Mouse (Mus musculus) CH12.LX (cell line): ENCODE data around the gene Xylb. TPM values are rescaled to one million over a fixed set of nuclear protein-coding genes. Genes with fewer than 3 reads are reported as not detected.

Source experiments
- DNase-seq: peaks from one replicate; pipeline ENCODE4 v3.0.0-alpha.2; 2013; ENCODE audit errors: extremely low read depth
- H3K27ac ChIP-seq: 2 replicates; pipeline ENCODE4 v1.5.1; 2012; ENCODE audit warnings: low read depth, mild to moderate bottlenecking, control low read depth, moderate library complexity; ENCODE audit not compliant: insufficient read depth
- H3K27me3 ChIP-seq: replicated peaks from 2 replicates; pipeline ENCODE3; 2012; ENCODE audit warnings: inconsistent platforms
- H3K36me3 ChIP-seq, 2 experiments: replicated peaks in 1 of 2; 2 replicates each; pipeline versions ENCODE3 to v1.6.1; 2012; ENCODE audit warnings: inconsistent platforms in 1 of 2, low read length in 1 of 2, mild to moderate bottlenecking in 1 of 2, mixed read lengths in 1 of 2, moderate library complexity in 1 of 2; ENCODE audit not compliant: control insufficient read depth in 1 of 2, insufficient read depth in 1 of 2
- H3K4me1 ChIP-seq, 2 experiments: 2 replicates each; pipeline ENCODE4 v1.6.1; 2012; ENCODE audit warnings: inconsistent platforms in 1 of 2, moderate library complexity in 1 of 2; ENCODE audit not compliant: insufficient read depth in 2 of 2, control insufficient read depth in 1 of 2
- H3K4me2 ChIP-seq: 2 replicates; pipeline ENCODE4 v1.6.1; 2012; ENCODE audit warnings: low read depth, mild to moderate bottlenecking, control low read depth; ENCODE audit not compliant: poor library complexity, insufficient read depth, severe bottlenecking
- H3K4me3 ChIP-seq, 3 experiments: fragments of 150-350 bp in 1 of 3; sonication (generic) in 1 of 3; replicated peaks in 1 of 3; 2 replicates each; pipeline versions ENCODE3 to v1.5.1; 2011 to 2012; ENCODE audit warnings: low read depth in 2 of 3, low read length in 2 of 3, mild to moderate bottlenecking in 2 of 3, moderate library complexity in 2 of 3, control low read depth in 1 of 3, improper control_type of control experiment in 1 of 3, inconsistent platforms in 1 of 3, mixed read lengths in 1 of 3; ENCODE audit not compliant: poor library complexity in 1 of 3
- H3K79me2 ChIP-seq: replicated peaks from 2 replicates; pipeline ENCODE4 v1.6.1; 2012; ENCODE audit warnings: mild to moderate bottlenecking, moderate library complexity; ENCODE audit not compliant: control insufficient read depth, poor library complexity, insufficient read depth, severe bottlenecking; ENCODE audit errors: extremely low read depth
- H3K9ac ChIP-seq: 2 replicates; pipeline ENCODE4 v1.6.1; 2012; ENCODE audit warnings: low read depth, mild to moderate bottlenecking, control low read depth, moderate library complexity; ENCODE audit not compliant: insufficient read depth
- H3K9me3 ChIP-seq: replicated peaks from 2 replicates; pipeline ENCODE3; 2012; ENCODE audit warnings: low read length, inconsistent platforms, mixed read lengths
- CTCF ChIP-seq, 2 experiments: IDR thresholded peaks in 1 of 2; conservative IDR thresholded peaks in 1 of 2; 2 replicates each; pipeline ENCODE4 v1.5.1; 2011 to 2012; ENCODE audit warnings: low read depth in 2 of 2, low read length in 2 of 2, improper control_type of control experiment in 1 of 2, inconsistent platforms in 1 of 2, mild to moderate bottlenecking in 1 of 2, moderate library complexity in 1 of 2
- ELF1 ChIP-seq: IDR thresholded peaks from 2 replicates; pipeline ENCODE4 v1.6.1; 2014; ENCODE audit warnings: low read depth, mild to moderate bottlenecking, inconsistent platforms, low read length, improper control_type of control experiment
- GABPA ChIP-seq: IDR thresholded peaks from 2 replicates; pipeline ENCODE4 v1.6.1; 2012; ENCODE audit warnings: low read depth, low read length, improper control_type of control experiment, inconsistent platforms; ENCODE audit not compliant: insufficient replicate concordance
- HCFC1 ChIP-seq: IDR thresholded peaks from 2 replicates; pipeline ENCODE4 v1.6.1; 2012; ENCODE audit warnings: low read depth, mild to moderate bottlenecking, inconsistent platforms, low read length, improper control_type of control experiment
- IRF4 ChIP-seq: IDR thresholded peaks from 2 replicates; pipeline ENCODE4 v1.6.1; 2014; ENCODE audit warnings: low read depth, mild to moderate bottlenecking, inconsistent platforms, low read length, improper control_type of control experiment
- JUND ChIP-seq: conservative IDR thresholded peaks from 2 replicates; pipeline ENCODE4 v1.6.1; 2011; ENCODE audit warnings: low read depth, low read length, improper control_type of control experiment
- KAT2A ChIP-seq: IDR thresholded peaks from 2 replicates; pipeline ENCODE4 v1.6.1; 2012; ENCODE audit warnings: low read length, improper control_type of control experiment, inconsistent platforms; ENCODE audit not compliant: insufficient replicate concordance
- MAFK ChIP-seq: IDR thresholded peaks from 2 replicates; pipeline ENCODE4 v1.6.1; 2011; ENCODE audit warnings: low read length, improper control_type of control experiment; ENCODE audit not compliant: insufficient replicate concordance
- MAX ChIP-seq: IDR thresholded peaks from 2 replicates; pipeline ENCODE4 v1.6.1; 2011; ENCODE audit warnings: low read length, improper control_type of control experiment
- MYC ChIP-seq: IDR thresholded peaks from 2 replicates; pipeline ENCODE4 v1.6.1; 2011; ENCODE audit warnings: low read depth, mild to moderate bottlenecking, improper control_type of control experiment, low read length
- NRF1 ChIP-seq: IDR thresholded peaks from 2 replicates; pipeline ENCODE4 v1.6.1; 2014; ENCODE audit warnings: low read depth, mild to moderate bottlenecking, inconsistent platforms, low read length, improper control_type of control experiment, moderate library complexity
- POLR2A ChIP-seq: IDR thresholded peaks from 2 replicates; pipeline ENCODE4 v1.6.1; 2011; ENCODE audit warnings: low read depth, mild to moderate bottlenecking, improper control_type of control experiment, low read length
- POLR2AphosphoS2 ChIP-seq: IDR thresholded peaks from 2 replicates; pipeline ENCODE4 v1.6.1; 2011; ENCODE audit warnings: low read depth, low read length, improper control_type of control experiment
- RCOR1 ChIP-seq: conservative IDR thresholded peaks from 2 replicates; pipeline ENCODE4 v1.6.1; 2012; ENCODE audit warnings: low read depth, mild to moderate bottlenecking, inconsistent platforms, low read length, improper control_type of control experiment
- SIN3A ChIP-seq: IDR thresholded peaks from 2 replicates; pipeline ENCODE4 v1.6.1; 2012; ENCODE audit warnings: low read length, improper control_type of control experiment, inconsistent platforms
- SMC3 ChIP-seq: IDR thresholded peaks from 2 replicates; pipeline ENCODE4 v1.6.1; 2011; ENCODE audit warnings: low read depth, low read length, improper control_type of control experiment
- TBP ChIP-seq: conservative IDR thresholded peaks from 2 replicates; pipeline ENCODE4 v1.6.1; 2011; ENCODE audit warnings: low read depth, low read length, improper control_type of control experiment
- UBTF ChIP-seq: IDR thresholded peaks from 2 replicates; pipeline ENCODE4 v1.6.1; 2012; ENCODE audit warnings: low read depth, mild to moderate bottlenecking, inconsistent platforms, low read length, improper control_type of control experiment, moderate library complexity
- ZC3H11A ChIP-seq: IDR thresholded peaks from 2 replicates; pipeline ENCODE4 v1.6.1; 2012; ENCODE audit warnings: low read depth, mild to moderate bottlenecking, inconsistent platforms, low read length, improper control_type of control experiment
- ZKSCAN1 ChIP-seq: IDR thresholded peaks from 2 replicates; pipeline ENCODE4 v1.6.1; 2012; ENCODE audit warnings: low read depth, inconsistent platforms, low read length, improper control_type of control experiment, borderline replicate concordance
- ZMIZ1 ChIP-seq: IDR thresholded peaks from 2 replicates; pipeline ENCODE4 v1.6.1; 2012; ENCODE audit warnings: low read depth, mild to moderate bottlenecking, inconsistent platforms, low read length, improper control_type of control experiment
- ZNF384 ChIP-seq: IDR thresholded peaks from 2 replicates; pipeline ENCODE4 v1.6.1; 2012; ENCODE audit warnings: low read depth, low read length, improper control_type of control experiment, inconsistent platforms
- dilution Hi-C: fragments of 300-500 bp; cut with MboI; formaldehyde crosslinking; loops from 2 replicates; pipeline ENCODE4 v1.14.3; 2020; ENCODE audit warnings: low sequenced_read_pairs; ENCODE audit not compliant: extremely low pct_unique_long_range_greater_than_20kb, extremely low pct_ligation_motif_present
- in situ Hi-C: fragments of 300-500 bp; cut with MboI; formaldehyde crosslinking; loops from 3 replicates; pipeline ENCODE4 v1.14.3; 2019; ENCODE audit warnings: low sequenced_read_pairs, low pct_ligation_motif_present, low pct_unique_long_range_greater_than_20kb, mixed read lengths
- polyA plus RNA-seq: library from polyadenylated mRNA; unstranded; fragments of >175 nt; gene quantifications from 2 replicates; pipeline ENCODE4 v1.2.1, GENCODE M21; 2012; ENCODE audit warnings: low read depth; ENCODE audit not compliant: insufficient read length
- total RNA-seq, 2 experiments: library from RNA; depleted of rRNA; stranded (reverse); fragments of 300-350 nt in 1 of 2; fragments of >200 nt in 1 of 2; gene quantifications; 2 replicates each; pipeline ENCODE4 v1.2.3; 2012 to 2014

Xylb gene
- total and polyA plus RNA-seq, 3 experiments, result 2.5 to 7.1 (median 4.8) TPM

GRCm38 (mm10) chr9:119438065-119438464 lies 80.9 kb downstream of the Xylb start:
- Histone ChIP-seq H3K9ac (no peak overlapping the region), H3K79me2 (no peaks in the 10 kb centered on the region), H3K4me2 (no peak overlapping the region), H3K4me1 (peaks cover 13 to 26% of the 10 kb centered on the region in 2 experiments), H3K27ac (no peak overlapping the region), H3K36me3 (peaks cover 0 to 1% of the 10 kb centered on the region in 2 experiments), H3K27me3 (no peaks in the 10 kb centered on the region), H3K9me3 (no peaks in the 10 kb centered on the region), H3K4me3 (no peak overlapping the region)
- DNase-seq, result no peak
- in situ Hi-C loops (no loop called here), dilution Hi-C loops (no loop called here)
- TF ChIP-seq RCOR1 (no peak), CTCF (conservative IDR thresholded peaks at IDR 0.05 in 1 of 2, IDR thresholded peaks at IDR 0.05 in 1 of 2; ENCODE audit: low read depth in 2 of 2, low read length in 2 of 2) (no peak), ZMIZ1 (no peak), IRF4 (no peak), JUND (no peak), ZNF384 (no peak), HCFC1 (no peak), ELF1 (no peak), POLR2A (no peak), ZC3H11A (no peak), POLR2AphosphoS2 (no peak), ZKSCAN1 (no peak), KAT2A (no peak), MAX (no peak), SMC3 (no peak), MYC (no peak), GABPA (no peak), SIN3A (no peak)

GRCm38 (mm10) chr9:119438498-119439000 lies 81.4 kb downstream of the Xylb start:
- Histone ChIP-seq H3K9me3 (no peaks in the 10 kb centered on the region), H3K4me1 (peaks cover 13 to 26% of the 10 kb centered on the region in 2 experiments), H3K79me2 (no peaks in the 10 kb centered on the region), H3K36me3 (no peaks in the 10 kb centered on the region), H3K9ac (no peak overlapping the region), H3K27ac (no peak overlapping the region), H3K27me3 (no peaks in the 10 kb centered on the region), H3K4me2 (no peak overlapping the region), H3K4me3 (no peak overlapping the region)
- in situ Hi-C loops (no loop called here), dilution Hi-C loops (no loop called here)
- no peak for DNase-seq
- no peak for TF ChIP-seq MAFK
- no peak for TF ChIP-seq NRF1
- no peak for TF ChIP-seq MYC
- no peak for TF ChIP-seq UBTF
- TF ChIP-seq TBP, result no peak
- TF ChIP-seq CTCF (conservative IDR thresholded peaks at IDR 0.05 in 1 of 2, IDR thresholded peaks at IDR 0.05 in 1 of 2; ENCODE audit: low read depth in 2 of 2, low read length in 2 of 2), result no peak

Other genes with a start within 250 kb of the Xylb start
- gene Acaa1b, start 200.3 kb upstream of the Xylb start, total RNA-seq (2012; rRNA removed), result 0.08 and 0.17 TPM in 2 replicates
- not detected in 2 replicates for gene Acaa1b, start 200.3 kb upstream of the Xylb start, total RNA-seq (2014; rRNA removed)
- gene Acaa1b, start 200.3 kb upstream of the Xylb start, polyA plus RNA-seq, result 0.78 TPM in 1 of 2 replicates, not detected in the other
- not detected in 2 replicates for gene Gm47289, start 198.2 kb upstream of the Xylb start, total RNA-seq (2012; rRNA removed)
- not detected in 2 replicates for gene Gm47289, start 198.2 kb upstream of the Xylb start, total RNA-seq (2014; rRNA removed)
- not detected in 2 replicates for gene Gm47289, start 198.2 kb upstream of the Xylb start, polyA plus RNA-seq
- gene Slc22a13, start 148.3 kb upstream of the Xylb start, total RNA-seq (2012; rRNA removed), result not detected in 2 replicates
- gene Slc22a13, start 148.3 kb upstream of the Xylb start, total RNA-seq (2014; rRNA removed), result not detected in 2 replicates
- gene Slc22a13, start 148.3 kb upstream of the Xylb start, polyA plus RNA-seq, result not detected in 2 replicates
- 22.1 and 26.3 TPM in 2 replicates for gene Oxsr1, start 35.0 kb upstream of the Xylb start, total RNA-seq (2012; rRNA removed)
- gene Oxsr1, start 35.0 kb upstream of the Xylb start, total RNA-seq (2014; rRNA removed), result 36.1 and 41.2 TPM in 2 replicates
- 31.7 and 33.3 TPM in 2 replicates for gene Oxsr1, start 35.0 kb upstream of the Xylb start, polyA plus RNA-seq
- gene Acaa1a, start 17.7 kb upstream of the Xylb start, total RNA-seq (2012; rRNA removed), result 51.2 and 57.8 TPM in 2 replicates
- gene Acaa1a, start 17.7 kb upstream of the Xylb start, total RNA-seq (2014; rRNA removed), result 22.4 and 24.8 TPM in 2 replicates
- gene Acaa1a, start 17.7 kb upstream of the Xylb start, polyA plus RNA-seq, result 24.4 and 30.9 TPM in 2 replicates
- gene Myd88, start 16.0 kb upstream of the Xylb start, total RNA-seq (2012; rRNA removed), result 22.7 and 33.4 TPM in 2 replicates
- gene Myd88, start 16.0 kb upstream of the Xylb start, total RNA-seq (2014; rRNA removed), result 14.3 and 14.7 TPM in 2 replicates
- gene Myd88, start 16.0 kb upstream of the Xylb start, polyA plus RNA-seq, result 51.3 and 53.6 TPM in 2 replicates
- gene Slc22a14, start 8.2 kb downstream of the Xylb start, total RNA-seq (2012; rRNA removed), result not detected in 2 replicates
- not detected in 2 replicates for gene Slc22a14, start 8.2 kb downstream of the Xylb start, total RNA-seq (2014; rRNA removed)
- gene Slc22a14, start 8.2 kb downstream of the Xylb start, polyA plus RNA-seq, result not detected in 2 replicates
- 1.0 and 1.5 TPM in 2 replicates for gene Acvr2b, start 44.7 kb downstream of the Xylb start, total RNA-seq (2012; rRNA removed)
- gene Acvr2b, start 44.7 kb downstream of the Xylb start, total RNA-seq (2014; rRNA removed), result 0.30 and 0.39 TPM in 2 replicates
- 0.44 and 0.66 TPM in 2 replicates for gene Acvr2b, start 44.7 kb downstream of the Xylb start, polyA plus RNA-seq
- 6.6 and 8.1 TPM in 2 replicates for gene Exog, start 87.6 kb downstream of the Xylb start, total RNA-seq (2012; rRNA removed)
- gene Exog, start 87.6 kb downstream of the Xylb start, total RNA-seq (2014; rRNA removed), result 8.2 and 8.8 TPM in 2 replicates
- 7.1 and 7.3 TPM in 2 replicates for gene Exog, start 87.6 kb downstream of the Xylb start, polyA plus RNA-seq
- gene Scn5a, start 221.6 kb downstream of the Xylb start, total RNA-seq (2012; rRNA removed), result 6.0 and 9.0 TPM in 2 replicates
- gene Scn5a, start 221.6 kb downstream of the Xylb start, total RNA-seq (2014; rRNA removed), result 1.9 and 2.0 TPM in 2 replicates
- 4.2 and 4.3 TPM in 2 replicates for gene Scn5a, start 221.6 kb downstream of the Xylb start, polyA plus RNA-seq